Mouse (Mus musculus): Measurements from ENCODE around the gene Cyb5r2.

The Cyb5r2 gene

GRCm38 (mm10) chr7:107722536-107722935 is 35.3 kb downstream of the Cyb5r2 start:
- in situ Hi-C loops (cut with MboI): no loop called here

- in situ Hi-C loops (cut with MboI): no loop called here
Measured at GRCm38 (mm10) chr7:107720771-107721170, 37.1 kb downstream of the Cyb5r2 start.

GRCm38 (mm10) chr7:107714067-107714466 is 43.8 kb downstream of the Cyb5r2 start:
- in situ Hi-C loops (cut with MboI): no loop called here

GRCm38 (mm10) chr7:107712743-107713142 is 45.1 kb downstream of the Cyb5r2 start:
- in situ Hi-C loops (cut with MboI): no loop called here

- in situ Hi-C loops (cut with MboI): no loop called here
Measured at GRCm38 (mm10) chr7:107708491-107709112, 49.2 kb downstream of the Cyb5r2 start.

GRCm38 (mm10) chr7:107707650-107708049 is 50.2 kb downstream of the Cyb5r2 start:
- in situ Hi-C loops (cut with MboI): no loop called here

- in situ Hi-C loops (cut with MboI): no loop called here
Measured at GRCm38 (mm10) chr7:107705941-107706340, 51.9 kb downstream of the Cyb5r2 start.

GRCm38 (mm10) chr7:107702461-107703380 is 55.1 kb downstream of the Cyb5r2 start:
- in situ Hi-C loops (cut with MboI): no loop called here

GRCm38 (mm10) chr7:107700646-107701045 is 57.2 kb downstream of the Cyb5r2 start:
- in situ Hi-C loops (cut with MboI): no loop called here

- in situ Hi-C loops (cut with MboI): no loop called here
Measured at GRCm38 (mm10) chr7:107699926-107700325, 57.9 kb downstream of the Cyb5r2 start.
